Mouse (Mus musculus) embryonic stem cell, embryonic (primary cell): Measurements from ENCODE around the gene Phex.

Experiments
- CTCF ChIA-PET, 4 experiments: fragments of 300-600 bp in 2 of 4; fragments of 350-600 bp in 2 of 4; sonication (Branson Sonifier 250); formaldehyde crosslinking; loops; one replicate each; lab custom pipeline; 2022; ENCODE audit warnings: inconsistent platforms in 2 of 4; lab: Charles Lee
- POLR2A ChIA-PET, 4 experiments: fragments of 300-600 bp in 2 of 4; fragments of 350-600 bp in 2 of 4; sonication (Branson Sonifier 250); formaldehyde crosslinking; loops; one replicate each; lab custom pipeline; 2022; ENCODE audit warnings: antibody characterized with exemption in 4 of 4, inconsistent platforms in 1 of 4; lab: Charles Lee

Gene Phex

GRCm38 (mm10) chrX:157139601-157140000, 275.5 kb downstream of the Phex start:
- ChIA-PET CTCF (no interaction called here), POLR2A (no interaction called here)
